Mouse (Mus musculus): Measurements from ENCODE around the gene Gltpd2. TPM values are rescaled to one million over a fixed set of nuclear protein-coding genes. Genes with fewer than 3 reads are reported as not detected.
A peak's percentile ranks its signal among the peaks of the same experiment; 100 is the strongest.
"Not testable (repeated sequence)": the region's sequence is repeated elsewhere in the genome, so short reads cannot be mapped to it uniquely, and the experiment has no call there.

Gltpd2 gene
- polyA plus RNA-seq, 1 experiment from 2014 or later = 0.32 TPM

- not testable (repeated sequence) for H3K4me2 ChIP-seq (replicated peaks; ENCODE audit: low read depth); H3K27ac ChIP-seq (replicated peaks); ATAC-seq (ENCODE audit: low FRiP score, low TSS enrichment); DNase-seq (ENCODE audit: low spot score); H3K4me3 ChIP-seq (ENCODE audit: low read depth, low read length); H3K27me3 ChIP-seq (ENCODE audit: control insufficient read depth, insufficient read depth, low read length); H3K9me3 ChIP-seq (ENCODE audit: control insufficient read depth, low read length); H3K9ac ChIP-seq (ENCODE audit: low read length); H3K36me3 ChIP-seq (ENCODE audit: control insufficient read depth, insufficient read depth, low read length); H3K4me1 ChIP-seq (replicated peaks; ENCODE audit: control insufficient read depth, insufficient read depth)
- TF ChIP-seq CTCF (IDR thresholded peaks at IDR 0.05; ENCODE audit: low read depth) = peak; percentile 12; the same call in 1 of the 2 replicates
- WGBS = 72% methylated on average over 2 of the region's 2 CpGs
These were observed 12.1 kb downstream of the Gltpd2 start for GRCm38 (mm10) chr11:70531065-70531464.

GRCm38 (mm10) chr11:70532839-70533238 lies 13.8 kb downstream of the Gltpd2 start, which contains the start of gene Gm40193:
TSS of gene Gm40193 (minus strand) at chr11:70532939.
- 77% methylated on average over 6 of the region's 6 CpGs for WGBS
- Histone ChIP-seq H3K4me3 (ENCODE audit: low read depth, low read length) (no peak within 1 kb of the TSS), H3K27me3 (ENCODE audit: control insufficient read depth, insufficient read depth, low read length) (no peaks in the 10 kb centered on the region), H3K9me3 (ENCODE audit: control insufficient read depth, low read length) (no peaks in the 10 kb centered on the region), H3K27ac (replicated peaks) (no peak within 1 kb of the TSS), H3K4me2 (replicated peaks; ENCODE audit: low read depth) (no peak within 1 kb of the TSS), H3K4me1 (replicated peaks; ENCODE audit: control insufficient read depth, insufficient read depth) (no peaks in the 10 kb centered on the region), H3K9ac (ENCODE audit: low read length) (no peak within 1 kb of the TSS), H3K36me3 (ENCODE audit: control insufficient read depth, insufficient read depth, low read length) (peaks cover 6% of the 10 kb centered on the region; the same call in 1 of the 2 replicates)
- no peak for TF ChIP-seq EP300 (optimal IDR thresholded peaks at IDR 0.05)
- TF ChIP-seq CTCF (IDR thresholded peaks at IDR 0.05; ENCODE audit: low read depth) = no peak
- DNase-seq (ENCODE audit: low spot score) = no peak
- ATAC-seq (ENCODE audit: low FRiP score, low TSS enrichment) = no peak

GRCm38 (mm10) chr11:70539423-70539822 lies 20.4 kb downstream of the Gltpd2 start:
- H3K4me1 ChIP-seq (replicated peaks; ENCODE audit: control insufficient read depth, insufficient read depth) = 0 out of 2 replicates have a peak, but pooled peaks cover 3% of the 10 kb centered on the region
- H3K4me3 ChIP-seq (ENCODE audit: low read depth, low read length) = peak overlapping the region; percentile 71
- H3K9ac ChIP-seq (ENCODE audit: low read length) = peak overlapping the region; percentile 76
- H3K27ac ChIP-seq (replicated peaks) = peak overlapping the region; percentile 91
- no peaks in the 10 kb centered on the region for H3K27me3 ChIP-seq (ENCODE audit: control insufficient read depth, insufficient read depth, low read length)
- H3K4me2 ChIP-seq (replicated peaks; ENCODE audit: low read depth) = peak overlapping the region; percentile 75
- TF ChIP-seq CTCF (IDR thresholded peaks at IDR 0.05; ENCODE audit: low read depth) (no peak), EP300 (optimal IDR thresholded peaks at IDR 0.05) (no peak)
- 7% methylated on average over 9 of the region's 9 CpGs for WGBS
- H3K9me3 ChIP-seq (ENCODE audit: control insufficient read depth, low read length) = no peaks in the 10 kb centered on the region
- ATAC-seq (ENCODE audit: low FRiP score, low TSS enrichment) (no peak), DNase-seq (ENCODE audit: low spot score) (no peak)
- H3K36me3 ChIP-seq (ENCODE audit: control insufficient read depth, insufficient read depth, low read length) = no peaks in the 10 kb centered on the region

GRCm38 (mm10) chr11:70539877-70540587 lies 21.0 kb downstream of the Gltpd2 start, which contains the start of gene Pld2:
TSS of gene Pld2 (plus strand) at chr11:70540064.
- peak; percentile 94 for DNase-seq (ENCODE audit: low spot score)
- Histone ChIP-seq H3K9me3 (ENCODE audit: control insufficient read depth, low read length) (no peaks in the 10 kb centered on the region), H3K27me3 (ENCODE audit: control insufficient read depth, insufficient read depth, low read length) (no peaks in the 10 kb centered on the region), H3K27ac (replicated peaks) (peak within 1 kb of the TSS; percentile 91), H3K9ac (ENCODE audit: low read length) (peak within 1 kb of the TSS; percentile 76), H3K36me3 (ENCODE audit: control insufficient read depth, insufficient read depth, low read length) (no peaks in the 10 kb centered on the region), H3K4me2 (replicated peaks; ENCODE audit: low read depth) (peak within 1 kb of the TSS; percentile 75), H3K4me1 (replicated peaks; ENCODE audit: control insufficient read depth, insufficient read depth) (0 out of 2 replicates have a peak, but pooled peaks cover 3% of the 10 kb centered on the region), H3K4me3 (ENCODE audit: low read depth, low read length) (peak within 1 kb of the TSS; percentile 71)
- peak; percentile 96 for ATAC-seq (ENCODE audit: low FRiP score, low TSS enrichment)
- under 1% methylated on average over 54 of the region's 65 CpGs for WGBS
- TF ChIP-seq EP300 (optimal IDR thresholded peaks at IDR 0.05) (no peak), CTCF (IDR thresholded peaks at IDR 0.05; ENCODE audit: low read depth) (peak; percentile 77)

GRCm38 (mm10) chr11:70540928-70541327 lies 21.9 kb downstream of the Gltpd2 start:
- WGBS = 86% methylated on average over 7 of the region's 7 CpGs
- no peak for DNase-seq (ENCODE audit: low spot score)
- no peaks in the 10 kb centered on the region for H3K9me3 ChIP-seq (ENCODE audit: control insufficient read depth, low read length)
- no peaks in the 10 kb centered on the region for H3K36me3 ChIP-seq (ENCODE audit: control insufficient read depth, insufficient read depth, low read length)
- TF ChIP-seq CTCF (IDR thresholded peaks at IDR 0.05; ENCODE audit: low read depth) = no peak
- no peak for TF ChIP-seq EP300 (optimal IDR thresholded peaks at IDR 0.05)
- no peak for ATAC-seq (ENCODE audit: low FRiP score, low TSS enrichment)
- H3K27ac ChIP-seq (replicated peaks) = peak overlapping the region; percentile 91
- H3K9ac ChIP-seq (ENCODE audit: low read length) = peak overlapping the region; percentile 45
- H3K27me3 ChIP-seq (ENCODE audit: control insufficient read depth, insufficient read depth, low read length) = no peaks in the 10 kb centered on the region
- 0 out of 2 replicates have a peak, but pooled peaks cover 3% of the 10 kb centered on the region for H3K4me1 ChIP-seq (replicated peaks; ENCODE audit: control insufficient read depth, insufficient read depth)
- H3K4me3 ChIP-seq (ENCODE audit: low read depth, low read length) = peak overlapping the region; percentile 71
- H3K4me2 ChIP-seq (replicated peaks; ENCODE audit: low read depth) = peak overlapping the region; percentile 75

GRCm38 (mm10) chr11:70541415-70541814 lies 22.4 kb downstream of the Gltpd2 start:
- no peaks in the 10 kb centered on the region for H3K36me3 ChIP-seq (ENCODE audit: control insufficient read depth, insufficient read depth, low read length)
- H3K9ac ChIP-seq (ENCODE audit: low read length) = peak overlapping the region; percentile 45; the same call in 1 of the 2 replicates
- H3K9me3 ChIP-seq (ENCODE audit: control insufficient read depth, low read length) = no peaks in the 10 kb centered on the region
- H3K4me2 ChIP-seq (replicated peaks; ENCODE audit: low read depth) = peak overlapping the region; percentile 75
- 0 out of 2 replicates have a peak, but pooled peaks cover 3% of the 10 kb centered on the region for H3K4me1 ChIP-seq (replicated peaks; ENCODE audit: control insufficient read depth, insufficient read depth)
- 0 out of 2 replicates have a peak overlapping the region, but pooled peaks have one; percentile 91 for H3K27ac ChIP-seq (replicated peaks)
- DNase-seq (ENCODE audit: low spot score) (no peak), ATAC-seq (ENCODE audit: low FRiP score, low TSS enrichment) (no peak)
- H3K27me3 ChIP-seq (ENCODE audit: control insufficient read depth, insufficient read depth, low read length) = no peaks in the 10 kb centered on the region
- H3K4me3 ChIP-seq (ENCODE audit: low read depth, low read length) = peak overlapping the region; percentile 8; the same call in 1 of the 2 replicates
- TF ChIP-seq EP300 (optimal IDR thresholded peaks at IDR 0.05) (no peak), CTCF (IDR thresholded peaks at IDR 0.05; ENCODE audit: low read depth) (no peak)
- WGBS = 66% methylated on average over 5 of the region's 5 CpGs
